Mouse (Mus musculus): ENCODE results near the gene Zfhx3.

Zfhx3 gene

GRCm38 (mm10) chr8:108537686-108538551 is 595.5 kb downstream of the Zfhx3 start:
- DNase-seq (ENCODE audit: low read depth, low spot score) = no peak

GRCm38 (mm10) chr8:108538929-108539555 is 596.6 kb downstream of the Zfhx3 start:
- no peak for DNase-seq (ENCODE audit: low read depth, low spot score)

GRCm38 (mm10) chr8:108552518-108552917 is 610.1 kb downstream of the Zfhx3 start:
- no peak for DNase-seq (ENCODE audit: low read depth, low spot score)

GRCm38 (mm10) chr8:108553808-108554577 is 611.5 kb downstream of the Zfhx3 start:
- no peak for DNase-seq (ENCODE audit: low read depth, low spot score)

GRCm38 (mm10) chr8:108554578-108555245 is 612.3 kb downstream of the Zfhx3 start:
- no peak for DNase-seq (ENCODE audit: low read depth, low spot score)

GRCm38 (mm10) chr8:108563420-108563819 is 621.0 kb downstream of the Zfhx3 start:
- DNase-seq (ENCODE audit: low read depth, low spot score) = no peak

GRCm38 (mm10) chr8:108563934-108564564 is 621.6 kb downstream of the Zfhx3 start:
- DNase-seq (ENCODE audit: low read depth, low spot score) = no peak

GRCm38 (mm10) chr8:108566035-108566434 is 623.6 kb downstream of the Zfhx3 start:
- DNase-seq (ENCODE audit: low read depth, low spot score) = no peak

GRCm38 (mm10) chr8:108573295-108574017 is 631.0 kb downstream of the Zfhx3 start:
- no peak for DNase-seq (ENCODE audit: low read depth, low spot score)

GRCm38 (mm10) chr8:108574101-108574500 is 631.7 kb downstream of the Zfhx3 start:
- DNase-seq (ENCODE audit: low read depth, low spot score) = no peak

GRCm38 (mm10) chr8:108577571-108577970 is 635.1 kb downstream of the Zfhx3 start:
- no peak for DNase-seq (ENCODE audit: low read depth, low spot score)

GRCm38 (mm10) chr8:108578388-108578787 is 635.9 kb downstream of the Zfhx3 start:
- no peak for DNase-seq (ENCODE audit: low read depth, low spot score)

GRCm38 (mm10) chr8:108579808-108580207 is 637.4 kb downstream of the Zfhx3 start:
- no peak for DNase-seq (ENCODE audit: low read depth, low spot score)

GRCm38 (mm10) chr8:108580364-108580763 is 637.9 kb downstream of the Zfhx3 start:
- no peak for DNase-seq (ENCODE audit: low read depth, low spot score)

GRCm38 (mm10) chr8:108581557-108581956 is 639.1 kb downstream of the Zfhx3 start:
- no peak for DNase-seq (ENCODE audit: low read depth, low spot score)

- no peak for DNase-seq (ENCODE audit: low read depth, low spot score)
Observed at GRCm38 (mm10) chr8:108582251-108582650, 639.8 kb downstream of the Zfhx3 start.

GRCm38 (mm10) chr8:108583261-108583660 is 640.8 kb downstream of the Zfhx3 start:
- no peak for DNase-seq (ENCODE audit: low read depth, low spot score)

GRCm38 (mm10) chr8:108583867-108584661 is 641.6 kb downstream of the Zfhx3 start:
- no peak for DNase-seq (ENCODE audit: low read depth, low spot score)

- no peak for DNase-seq (ENCODE audit: low read depth, low spot score)
Observed at GRCm38 (mm10) chr8:108584662-108584978, 642.2 kb downstream of the Zfhx3 start.

- no peak for DNase-seq (ENCODE audit: low read depth, low spot score)
Observed at GRCm38 (mm10) chr8:108591037-108591436, 648.6 kb downstream of the Zfhx3 start.

All from retina, adult 2 months (tissue).